Mouse (Mus musculus): Measurements from ENCODE around the gene Kcne4.

The Kcne4 gene

GRCm38 (mm10) chr1:78862281-78862680 is 45.7 kb downstream of the Kcne4 start:
- DNase-seq: no peak

DNA sequence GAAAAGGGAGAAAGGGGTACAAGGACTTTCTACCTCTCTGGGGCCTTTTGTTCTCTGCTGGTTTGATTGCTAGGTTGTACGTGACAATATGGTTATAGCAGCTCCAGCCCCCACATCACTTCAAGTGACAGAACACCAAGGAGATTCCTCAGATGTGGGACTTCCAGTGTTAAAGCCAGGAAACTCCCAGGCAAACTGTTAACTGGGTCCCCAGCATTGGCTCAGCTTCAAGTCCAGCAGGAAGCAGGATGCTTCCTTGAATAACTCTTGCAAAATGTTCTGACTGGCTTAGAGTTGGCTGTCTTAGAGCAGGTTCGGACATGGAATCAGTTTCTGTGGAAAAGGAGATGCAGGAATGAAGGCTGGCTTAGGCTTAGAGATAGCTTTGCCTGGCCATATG is 47.3 kb downstream of the Kcne4 start:
- DNase-seq: no peak

- no peak for DNase-seq
These were observed 47.8 kb downstream of the Kcne4 start for GRCm38 (mm10) chr1:78864351-78864750.

DNA sequence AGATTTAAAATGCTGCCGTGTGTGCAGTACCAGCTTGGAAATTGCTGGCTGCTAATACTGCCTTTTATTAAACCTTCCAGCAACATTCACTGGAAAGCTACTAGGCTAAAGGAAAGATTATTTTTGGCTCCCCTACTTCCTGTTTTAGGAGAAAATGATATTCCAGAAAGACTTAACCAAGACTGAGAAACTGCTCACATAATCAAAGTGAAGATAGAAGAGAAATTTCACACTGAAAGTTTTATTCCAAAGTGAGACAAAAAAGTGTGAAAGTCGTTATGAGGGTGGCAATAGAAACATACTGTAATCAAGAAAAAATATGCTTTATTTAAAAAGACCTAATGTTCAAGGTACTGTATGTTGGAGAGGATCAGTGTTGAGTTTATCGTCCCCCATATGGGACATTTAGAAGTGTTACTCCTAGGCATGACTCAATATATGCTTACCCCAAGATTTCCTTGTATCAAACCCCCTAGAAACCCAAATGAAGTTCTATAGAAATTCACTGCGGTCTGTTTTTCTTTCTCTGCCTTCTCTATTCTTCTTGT is 48.3 kb downstream of the Kcne4 start:
- no peak for DNase-seq

DNA sequence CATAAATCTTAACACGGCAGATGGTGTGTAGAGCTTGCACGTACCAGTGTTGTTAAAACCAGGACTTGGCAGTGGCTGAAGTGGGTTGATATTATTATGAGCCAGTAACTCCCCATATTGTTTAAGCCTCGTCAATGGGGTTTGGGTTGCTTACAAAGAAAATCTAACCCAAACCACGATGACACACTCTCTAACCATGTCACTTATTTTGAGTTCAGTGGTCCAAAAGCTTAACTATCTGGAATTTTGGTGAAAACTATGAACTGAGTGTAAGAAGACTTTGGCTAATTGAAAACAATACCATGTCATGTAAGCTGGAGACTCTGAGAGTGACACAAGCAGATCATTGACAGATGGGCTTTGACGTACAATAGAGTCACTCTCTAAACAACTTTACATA is 49.4 kb downstream of the Kcne4 start:
- no peak for DNase-seq

DNA sequence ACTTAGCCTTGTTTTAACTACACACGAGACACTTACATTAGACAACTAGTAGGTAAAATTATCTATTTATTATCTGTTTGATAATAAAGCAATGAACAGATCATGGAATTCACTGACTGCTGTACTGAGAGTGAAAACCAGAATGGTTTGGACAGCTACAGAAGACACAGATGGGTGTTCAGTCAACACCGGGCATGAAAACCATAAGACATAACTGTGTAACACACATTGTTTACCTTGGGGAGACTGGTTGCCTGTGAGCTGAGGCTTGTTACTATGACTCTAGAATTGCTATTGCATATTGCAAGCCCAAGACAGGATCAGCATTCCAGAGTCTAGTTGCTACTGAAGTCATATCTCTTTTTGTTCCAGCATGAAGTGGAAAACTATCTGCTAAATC is 49.9 kb downstream of the Kcne4 start:
- DNase-seq: no peak

All from cerebellum, adult 8-10 months (tissue).